ENCODE assay signal across 11 mouse cellular contexts in the genomic region with DNA sequence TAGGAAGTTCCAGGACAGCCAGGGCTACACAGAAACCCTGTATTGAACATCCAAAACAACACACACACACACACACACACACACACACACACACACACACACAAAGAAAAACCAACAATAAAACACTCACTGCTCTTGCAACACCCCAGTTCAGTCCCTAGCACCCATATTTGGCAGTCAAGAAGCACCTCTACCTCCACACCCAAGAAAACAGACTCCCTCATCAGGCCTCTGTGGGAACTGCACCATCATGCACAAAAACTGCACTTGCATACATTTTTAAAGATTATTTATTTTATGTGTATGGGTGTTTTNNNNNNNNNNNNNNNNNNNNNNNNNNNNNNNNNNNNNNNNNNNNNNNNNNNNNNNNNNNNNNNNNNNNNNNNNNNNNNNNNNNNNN. TPM values are rescaled to one million over a fixed set of nuclear protein-coding genes. Genes with fewer than 3 reads are reported as not detected.
DNase-seq lines count a peak whose midpoint lies in the region; ATAC-seq and TF ChIP-seq lines count a peak whose summit lies in the region.
"Had no signal": no experiment of that assay in that cellular context is flagged by ENCODE, and none has a peak within 500 bp of the region (broad histone marks: within the 10 kb centered on the region; RNA-seq: fewer than 3 reads in every experiment).

No protein-coding gene starts in this region.

- DNase-seq in layer of hippocampus, adult 2 months (ENCODE audit: low spot score in 2 of 2), result no peak
- no peak for DNase-seq in layer of hippocampus, adult 18-20 months (ENCODE audit: low spot score in 2 of 2)
- DNase-seq in CD4-positive helper T cell, adult 2 months (ENCODE audit: low read depth, low spot score), result peak; percentile 42
- DNase-seq in urinary bladder, postnatal 4 days (ENCODE audit: low spot score in 2 of 2), result no peak
- DNase-seq in ovary, postnatal 36 days (ENCODE audit: low spot score), result no peak
- no peak for DNase-seq in retina, postnatal 1 day

- H3K4me1 ChIP-seq in bone marrow, adult 2 months (ENCODE audit: control insufficient read depth, insufficient read depth, low read length), result no peaks in the 10 kb centered on the region
- H3K4me1 ChIP-seq: midbrain, embryonic 12.5 days had no signal

- peak; percentile 86 for ATAC-seq in megakaryocyte-erythroid progenitor cell, adult 5-6 weeks (replicated peaks; ENCODE audit: low FRiP score, low TSS enrichment, poor library complexity, severe bottlenecking)
- ATAC-seq: forebrain, embryonic 16.5 days had no signal

- no peak for TF ChIP-seq POLR2A in bone marrow, adult 2 months (IDR thresholded peaks at IDR 0.05; ENCODE audit: borderline replicate concordance, control insufficient read depth, low read depth, low read length)

- TF ChIP-seq CTCF in layer of hippocampus, adult 2 months (conservative IDR thresholded peaks at IDR 0.05), result peak; percentile 56
- peak; percentile 13; the same call in 1 of the 2 replicates for TF ChIP-seq CTCF in bone marrow, adult 2 months (IDR thresholded peaks at IDR 0.05; ENCODE audit: control insufficient read depth, insufficient read depth, low read length)

- H3K4me3 ChIP-seq in layer of hippocampus, adult 2 months, result no peak overlapping the region
- no peak overlapping the region for H3K4me3 ChIP-seq in bone marrow, adult 2 months (replicated peaks; ENCODE audit: control insufficient read depth, low read depth, low read length)
- H3K4me3 ChIP-seq: heart, embryonic 13.5 days; midbrain, embryonic 12.5 days had no signal

- no peak overlapping the region for H3K27ac ChIP-seq in layer of hippocampus, adult 2 months
- no peak overlapping the region for H3K27ac ChIP-seq in bone marrow, adult 2 months (ENCODE audit: control insufficient read depth, insufficient read depth, low read depth, low read length, poor library complexity)
- H3K27ac ChIP-seq: heart, embryonic 13.5 days; midbrain, embryonic 12.5 days had no signal

RNA-seq across cellular contexts. Expression of a gene that starts 11.3 kb away (rescaled TPM):
- 10 to 100 TPM; 59.4 to 72.5 TPM for total RNA-seq in layer of hippocampus, adult 2 months (2021)
- 10 to 100 TPM; 63.6 to 66.4 TPM for total RNA-seq in layer of hippocampus, adult 18-20 months (2021)
- 21.7 and 45.2 TPM in 2 replicates for polyA plus RNA-seq in bone marrow, adult 2 months (2011; ENCODE audit: insufficient read depth, insufficient read length, low replicate concordance, missing spikeins)
- 34.3 and 39.2 TPM in 2 replicates for total RNA-seq in megakaryocyte-erythroid progenitor cell, adult 5-6 weeks (2014; fragmentation: Nextera tagmentation)
- total RNA-seq in megakaryocyte-erythroid progenitor cell, adult 5-6 weeks (2017), result 16.3 and 16.9 TPM in 2 replicates

RNA-seq across cellular contexts. Expression of a gene that starts 36.3 kb away (rescaled TPM):
- 10 to 100 TPM; 16.1 to 18.4 TPM for total RNA-seq in layer of hippocampus, adult 2 months (2021)
- total RNA-seq in layer of hippocampus, adult 18-20 months (2021), result 10 to 100 TPM; 14.5 to 17.6 TPM
- polyA plus RNA-seq in bone marrow, adult 2 months (2011; ENCODE audit: insufficient read depth, insufficient read length, low replicate concordance, missing spikeins), result not detected in 2 replicates
- total RNA-seq in megakaryocyte-erythroid progenitor cell, adult 5-6 weeks (2014; fragmentation: Nextera tagmentation), result not detected in 2 replicates
- not detected in 2 replicates for total RNA-seq in megakaryocyte-erythroid progenitor cell, adult 5-6 weeks (2017)

RNA-seq across cellular contexts. Expression of a gene that starts 40.5 kb away (rescaled TPM):
- 10 to 100 TPM; 62.4 to 64.4 TPM for total RNA-seq in layer of hippocampus, adult 2 months (2021)
- total RNA-seq in layer of hippocampus, adult 18-20 months (2021), result 10 to 100 TPM; 55.9 to 56.9 TPM
- 56.8 and 95.0 TPM in 2 replicates for polyA plus RNA-seq in bone marrow, adult 2 months (2011; ENCODE audit: insufficient read depth, insufficient read length, low replicate concordance, missing spikeins)
- 60.7 and 66.9 TPM in 2 replicates for total RNA-seq in megakaryocyte-erythroid progenitor cell, adult 5-6 weeks (2014; fragmentation: Nextera tagmentation)
- total RNA-seq in megakaryocyte-erythroid progenitor cell, adult 5-6 weeks (2017), result 29.5 and 39.1 TPM in 2 replicates

RNA-seq across cellular contexts. Expression of a gene that starts 53.6 kb away (rescaled TPM):
- total RNA-seq in layer of hippocampus, adult 2 months (2021), result 10 to 100 TPM; 89.8 to 90.7 TPM
- 100 to 1,000 TPM in 1 of 2 experiments, 10 to 100 TPM in 1; 95.4 to 100 TPM for total RNA-seq in layer of hippocampus, adult 18-20 months (2021)
- 66.8 and 78.5 TPM in 2 replicates for polyA plus RNA-seq in bone marrow, adult 2 months (2011; ENCODE audit: insufficient read depth, insufficient read length, low replicate concordance, missing spikeins)
- total RNA-seq in megakaryocyte-erythroid progenitor cell, adult 5-6 weeks (2014; fragmentation: Nextera tagmentation), result 132 and 134 TPM in 2 replicates
- 478 and 490 TPM in 2 replicates for total RNA-seq in megakaryocyte-erythroid progenitor cell, adult 5-6 weeks (2017)

Comparison
In these comparisons a context has a peak if more than half of its experiments do, and no peak if none do; other contexts are left out.
1. RNA of a gene that starts 36.3 kb away (total RNA-seq): 16.1 to 18.4 TPM in layer of hippocampus, adult 2 months and 14.5 to 17.6 TPM in layer of hippocampus, adult 18-20 months; not detected in megakaryocyte-erythroid progenitor cell, adult 5-6 weeks; every median in the first group is over 10 times any median in the second.